Mouse (Mus musculus): ENCODE data around the gene Gm44596. TPM values are rescaled to one million over a fixed set of nuclear protein-coding genes. Genes with fewer than 3 reads are reported as not detected.

Gene Gm44596
- polyA plus RNA-seq, 1 experiment from 2014 or later: not detected

DNA sequence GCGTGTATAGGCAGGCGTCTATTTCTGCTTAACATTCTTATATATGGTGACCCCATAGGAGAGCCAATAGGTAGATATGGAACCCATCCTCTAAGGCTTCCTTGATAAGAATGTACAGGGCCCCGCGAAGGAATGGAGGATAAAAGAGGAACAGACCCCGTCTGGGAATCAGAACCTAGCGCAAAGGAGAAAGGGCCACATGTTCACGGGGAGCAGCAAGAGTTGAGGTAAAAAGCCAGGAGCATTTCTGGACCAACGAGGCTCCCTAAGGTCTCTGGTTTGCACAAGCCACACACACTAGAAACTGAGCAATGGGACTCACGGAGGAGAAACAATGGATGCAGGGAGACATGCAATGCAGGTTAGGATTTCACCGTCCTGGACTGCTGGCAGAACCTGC lies 62.0 kb downstream of the Gm44596 start:
- Histone ChIP-seq H3K36me3 (replicated peaks) (peaks cover 36% of the 10 kb centered on the region), H3K4me2 (peak overlapping the region; percentile 66), H3K4me1 (peaks cover 16% of the 10 kb centered on the region), H3K27me3 (replicated peaks) (no peaks in the 10 kb centered on the region), H3K9me3 (no peaks in the 10 kb centered on the region), H3K27ac (peak overlapping the region; percentile 95), H3K9ac (peak overlapping the region; percentile 91), H3K4me3 (peak overlapping the region; percentile 100)
- 2% methylated on average over 10 of the region's 10 CpGs for WGBS
- ATAC-seq (replicated peaks): 0 out of 2 replicates have a peak, but pooled peaks have one; percentile 0

DNA sequence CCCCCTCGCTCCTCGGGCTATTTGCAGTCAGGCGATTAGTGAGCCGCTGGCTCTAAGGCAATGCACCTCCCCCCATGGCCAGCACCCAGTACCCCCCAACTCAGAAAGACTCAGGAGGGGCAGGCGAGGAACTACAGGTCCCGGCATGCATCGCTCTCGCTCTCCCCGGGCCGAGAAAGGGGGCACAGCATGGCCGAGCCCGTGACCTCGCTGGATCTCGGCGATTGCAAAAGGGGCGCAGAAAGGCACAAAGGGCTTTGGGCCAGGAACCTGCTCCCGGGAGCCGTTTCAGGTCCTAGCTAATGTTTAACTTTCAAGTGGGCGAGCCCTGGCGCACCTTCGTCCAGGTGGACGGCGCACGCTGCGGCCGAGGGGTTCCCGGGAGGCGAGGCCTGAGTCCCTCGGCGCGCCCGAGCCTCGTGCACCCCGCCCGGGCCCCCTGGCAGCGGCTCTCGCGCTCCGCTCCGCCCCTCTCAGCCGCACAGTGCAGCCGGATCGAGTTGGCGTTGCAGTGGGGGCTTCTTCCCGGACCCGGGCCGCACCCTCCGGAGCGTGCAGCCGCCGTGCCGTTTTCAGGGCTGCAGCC lies 62.5 kb downstream of the Gm44596 start:
- Histone ChIP-seq H3K4me3 (peak overlapping the region; percentile 100), H3K4me2 (peak overlapping the region; percentile 66), H3K27ac (peak overlapping the region; percentile 95), H3K9ac (peak overlapping the region; percentile 91), H3K36me3 (replicated peaks) (peaks cover 31% of the 10 kb centered on the region), H3K27me3 (replicated peaks) (no peaks in the 10 kb centered on the region), H3K4me1 (peaks cover 16% of the 10 kb centered on the region), H3K9me3 (no peaks in the 10 kb centered on the region)
- ATAC-seq (replicated peaks): peak; percentile 81
- under 1% methylated on average over 48 of the region's 52 CpGs for WGBS

DNA sequence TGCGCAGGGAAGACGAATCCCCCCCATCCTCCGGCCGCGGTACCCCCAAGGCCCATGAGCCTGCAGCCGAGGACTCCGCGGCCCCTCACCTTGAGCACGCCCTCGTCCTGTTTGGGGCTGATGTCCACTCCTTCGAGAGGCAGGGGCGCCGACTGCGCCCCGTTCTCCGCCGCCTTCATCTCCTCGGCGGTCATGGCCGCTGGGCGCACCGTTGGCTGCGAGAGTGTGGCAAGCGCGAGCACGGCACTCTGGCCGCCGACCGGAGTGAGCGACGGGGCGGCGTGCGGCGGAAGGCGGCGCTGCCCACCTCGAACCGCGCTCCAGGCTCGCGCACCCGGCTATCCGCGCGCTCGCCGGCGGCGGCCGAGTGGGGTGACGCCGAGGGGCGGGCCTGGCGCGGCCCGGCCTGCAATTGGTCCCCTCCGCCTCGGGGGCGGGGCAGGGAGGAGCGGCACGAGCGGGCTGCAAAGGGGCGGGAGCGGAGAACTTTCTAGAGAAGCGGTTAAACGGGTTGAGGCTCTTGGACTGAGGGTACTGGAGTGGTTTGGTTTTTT lies 63.1 kb downstream of the Gm44596 start, which contains the start of gene Fkbp4:
Gene Fkbp4, minus strand, starts transcription at position 361 of the 554 bp plus-strand sequence.
- Histone ChIP-seq H3K27ac (peak within 1 kb of the TSS; percentile 95), H3K9ac (peak within 1 kb of the TSS; percentile 91), H3K9me3 (no peaks in the 10 kb centered on the region), H3K4me3 (peak within 1 kb of the TSS; percentile 100), H3K36me3 (replicated peaks) (peaks cover 25% of the 10 kb centered on the region), H3K4me2 (peak within 1 kb of the TSS; percentile 66), H3K27me3 (replicated peaks) (no peaks in the 10 kb centered on the region), H3K4me1 (peaks cover 16% of the 10 kb centered on the region)
- peak; percentile 94 for ATAC-seq (replicated peaks)
- WGBS: under 1% methylated on average over 63 of the region's 67 CpGs

DNA sequence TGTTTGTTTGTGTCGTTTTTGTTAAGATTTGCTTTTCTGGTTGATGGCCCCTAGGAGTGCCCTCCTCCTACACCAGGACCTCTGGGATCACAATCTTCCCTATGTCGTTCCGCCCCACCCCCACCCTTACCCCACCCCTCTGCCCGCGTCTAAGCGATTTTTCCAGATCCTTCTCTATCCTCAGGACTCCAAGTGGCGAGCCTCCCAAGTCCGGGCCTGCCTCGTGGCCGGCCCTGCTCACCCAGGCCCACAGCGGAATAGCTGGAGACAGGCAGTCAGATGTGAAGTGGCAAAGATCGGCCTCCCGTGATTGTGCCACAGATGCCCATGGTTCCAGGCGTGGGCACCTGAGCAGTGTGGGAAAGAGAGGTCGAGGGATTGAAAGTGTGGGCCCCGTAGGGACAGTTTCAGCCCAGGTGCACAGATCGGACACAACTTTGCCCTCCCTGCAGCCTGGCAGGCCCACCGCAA lies 63.6 kb downstream of the Gm44596 start:
- Histone ChIP-seq H3K36me3 (replicated peaks) (peaks cover 21% of the 10 kb centered on the region), H3K27ac (peak overlapping the region; percentile 95), H3K4me1 (peaks cover 16% of the 10 kb centered on the region), H3K27me3 (replicated peaks) (no peaks in the 10 kb centered on the region), H3K9me3 (no peaks in the 10 kb centered on the region), H3K4me3 (peak overlapping the region; percentile 100), H3K4me2 (peak overlapping the region; percentile 66), H3K9ac (peak overlapping the region; percentile 13; the same call in 1 of the 2 replicates)
- WGBS: 30% methylated on average over 18 of the region's 18 CpGs
- ATAC-seq (replicated peaks): no peak; the same call in 1 of the 2 replicates

DNA sequence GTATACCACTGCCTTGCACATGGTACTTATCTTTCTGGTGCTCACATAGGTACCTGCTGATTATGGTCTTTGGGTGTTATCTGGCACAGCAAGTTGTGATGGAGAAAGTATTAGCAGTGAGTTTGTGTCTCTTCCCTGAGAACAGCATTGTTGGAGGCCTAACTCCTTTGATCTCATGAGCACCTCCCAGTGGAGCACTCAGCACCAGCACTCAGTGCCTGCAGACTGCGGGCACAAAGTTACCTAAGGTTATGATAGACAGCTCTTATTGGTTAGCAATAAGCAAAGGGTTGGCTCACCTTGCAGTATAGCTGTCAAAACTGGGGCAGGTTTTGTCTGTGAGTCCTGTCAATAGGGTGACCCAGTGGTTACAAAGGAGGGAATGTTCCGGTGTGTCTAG lies 64.9 kb downstream of the Gm44596 start:
- ATAC-seq (replicated peaks): no peak
- peaks cover 8% of the 10 kb centered on the region; the same call in 1 of the 2 replicates for H3K36me3 ChIP-seq (replicated peaks)

DNA sequence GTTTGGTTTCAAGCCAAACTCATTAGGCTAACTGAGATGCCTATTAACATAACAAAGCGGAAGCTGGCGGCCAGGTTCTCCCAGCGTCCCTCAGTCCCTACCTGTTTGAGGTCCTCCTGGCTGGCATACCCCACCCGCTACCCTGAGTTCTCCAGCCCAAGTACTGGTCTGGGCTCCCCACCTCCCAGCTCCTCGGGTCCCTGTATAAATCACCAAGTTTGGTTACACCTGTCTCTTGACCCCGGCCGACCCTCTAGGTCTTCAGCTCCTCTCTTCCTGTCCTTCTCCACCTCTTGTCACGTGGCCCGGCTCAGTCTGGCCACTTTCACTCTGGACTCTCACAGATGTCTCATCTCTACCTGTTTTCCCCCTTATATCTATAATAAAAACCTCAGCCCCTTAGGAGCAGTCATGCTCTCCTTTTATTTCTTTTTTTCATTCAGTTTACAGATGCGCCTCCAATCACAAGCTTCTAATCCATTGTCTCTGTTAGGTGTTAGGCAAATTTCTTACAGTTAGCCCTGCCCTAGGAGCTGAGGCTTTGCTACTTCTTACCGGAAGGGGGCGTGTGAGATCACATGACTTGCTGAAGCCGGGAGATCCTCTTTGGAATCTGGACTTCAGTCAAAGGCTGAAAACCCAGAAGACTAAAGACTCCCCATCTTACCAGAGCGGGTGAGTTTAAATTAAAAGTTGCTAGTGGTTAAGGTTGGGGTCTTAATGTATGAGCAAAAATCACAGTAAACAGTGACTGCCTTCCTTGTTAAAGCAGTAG lies 70.6 kb downstream of the Gm44596 start:
- peak; percentile 64 for ATAC-seq (replicated peaks)
- Histone ChIP-seq H3K36me3 (replicated peaks) (no peaks in the 10 kb centered on the region), H3K4me2 (peak overlapping the region; percentile 39), H3K27me3 (replicated peaks) (no peaks in the 10 kb centered on the region), H3K9me3 (no peaks in the 10 kb centered on the region), H3K9ac (no peak overlapping the region), H3K4me3 (peak overlapping the region; percentile 20), H3K27ac (no peak overlapping the region), H3K4me1 (peaks cover 7% of the 10 kb centered on the region; the same call in 1 of the 2 replicates)
- 15% methylated on average over 14 of the region's 14 CpGs for WGBS

More for the DNA sequence above, 64.9 kb downstream of the Gm44596 start:
- H3K4me1 ChIP-seq: peaks cover 16% of the 10 kb centered on the region
- 100% methylated on average over 2 of the region's 2 CpGs for WGBS
- no peak overlapping the region for H3K27ac ChIP-seq
- no peaks in the 10 kb centered on the region for H3K27me3 ChIP-seq (replicated peaks)
- no peaks in the 10 kb centered on the region for H3K9me3 ChIP-seq
- H3K4me3 ChIP-seq: no peak overlapping the region
- no peak overlapping the region for H3K4me2 ChIP-seq
- no peak overlapping the region for H3K9ac ChIP-seq

DNA sequence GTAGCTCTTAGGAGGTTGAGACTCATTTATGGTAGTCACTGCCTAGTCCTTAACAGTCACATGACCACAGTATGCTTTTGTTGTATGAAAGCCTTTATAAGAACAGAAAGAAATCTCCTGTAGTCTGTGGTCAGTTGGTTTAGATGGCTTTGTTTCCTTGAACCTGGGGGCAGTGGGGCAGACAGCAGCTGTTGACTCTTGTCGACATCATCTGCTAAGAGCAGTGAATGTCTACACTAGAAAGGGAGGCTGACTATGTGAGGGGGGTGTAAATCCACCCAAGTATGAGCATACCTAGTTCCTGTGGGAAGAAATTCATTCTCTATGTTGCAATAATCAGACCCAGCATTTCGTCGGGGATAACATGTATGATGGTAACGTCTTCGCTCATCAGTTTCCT lies 71.8 kb downstream of the Gm44596 start:
- H3K27me3 ChIP-seq (replicated peaks): no peaks in the 10 kb centered on the region
- no peak for ATAC-seq (replicated peaks)
- H3K4me1 ChIP-seq: peaks cover 7% of the 10 kb centered on the region; the same call in 1 of the 2 replicates
- WGBS: 96% methylated on average over 5 of the region's 5 CpGs
- H3K4me2 ChIP-seq: no peak overlapping the region
- no peak overlapping the region for H3K9ac ChIP-seq
- no peak overlapping the region for H3K27ac ChIP-seq
- no peaks in the 10 kb centered on the region for H3K36me3 ChIP-seq (replicated peaks)
- H3K4me3 ChIP-seq: no peak overlapping the region
- no peaks in the 10 kb centered on the region for H3K9me3 ChIP-seq

DNA sequence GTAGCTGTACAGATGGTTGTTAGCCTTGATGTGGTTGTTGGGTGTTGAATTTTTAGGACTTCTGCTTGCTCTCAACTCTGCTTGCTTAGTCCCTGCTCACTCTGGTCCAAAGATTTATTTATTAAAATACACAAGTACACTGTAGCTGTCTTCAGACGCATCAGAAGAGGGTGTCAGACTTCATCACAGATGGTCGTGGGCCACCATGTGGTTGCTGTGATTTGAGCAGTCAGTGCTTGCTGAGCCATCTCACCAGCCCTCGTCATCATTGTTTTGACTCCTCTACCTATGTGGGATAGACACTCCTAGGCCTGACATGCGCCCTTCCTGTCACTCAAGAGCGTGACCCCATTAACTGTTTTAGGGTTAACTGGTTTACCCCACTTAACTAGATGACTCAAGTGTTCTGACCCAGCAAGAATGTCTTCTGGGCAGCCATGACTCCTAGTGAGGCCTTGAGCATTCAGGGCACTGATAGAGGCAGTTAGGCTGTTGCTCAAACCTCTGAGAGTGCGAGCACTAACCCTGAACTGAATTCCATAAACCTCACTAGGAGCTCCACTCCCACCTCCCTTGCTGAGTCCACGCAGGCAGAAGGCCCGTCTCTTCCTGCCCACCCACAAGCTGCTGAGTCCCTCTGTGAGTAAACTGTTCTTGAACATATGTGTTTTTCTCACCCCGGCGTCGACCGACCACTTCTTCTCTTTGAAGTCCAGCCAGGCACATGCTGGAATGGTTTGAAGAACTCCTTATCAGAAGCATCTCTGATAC lies 80.7 kb downstream of the Gm44596 start:
- H3K4me1 ChIP-seq: no peaks in the 10 kb centered on the region
- 84% methylated on average over 12 of the region's 12 CpGs for WGBS
- H3K4me3 ChIP-seq: no peak overlapping the region
- no peak overlapping the region for H3K27ac ChIP-seq
- ATAC-seq (replicated peaks): no peak
- H3K9ac ChIP-seq: no peak overlapping the region
- H3K9me3 ChIP-seq: no peaks in the 10 kb centered on the region
- no peaks in the 10 kb centered on the region for H3K27me3 ChIP-seq (replicated peaks)
- no peak overlapping the region for H3K4me2 ChIP-seq
- no peaks in the 10 kb centered on the region for H3K36me3 ChIP-seq (replicated peaks)

Other genes starting within 250 kb of the Gm44596 start
- gene Tspan9, start 231.9 kb upstream of the Gm44596 start, polyA plus RNA-seq (2015; fragmentation: Nextera tagmentation; extraction: Ambion mirVana): 33.9 and 42.1 TPM in 2 replicates
- 0.65 and 0.91 TPM in 2 replicates for gene Tead4, start 74.7 kb upstream of the Gm44596 start, polyA plus RNA-seq (2015; fragmentation: Nextera tagmentation; extraction: Ambion mirVana)
- 16.2 and 17.6 TPM in 2 replicates for gene Tulp3, start 19.7 kb upstream of the Gm44596 start, polyA plus RNA-seq (2015; fragmentation: Nextera tagmentation; extraction: Ambion mirVana)
- gene Rhno1, start 12.6 kb upstream of the Gm44596 start, polyA plus RNA-seq (2015; fragmentation: Nextera tagmentation; extraction: Ambion mirVana): 86.1 and 89.4 TPM in 2 replicates
- gene Foxm1, start 12.5 kb upstream of the Gm44596 start, polyA plus RNA-seq (2015; fragmentation: Nextera tagmentation; extraction: Ambion mirVana): 5.7 and 7.6 TPM in 2 replicates
- gene Tex52, start within 50 bp of the Gm44596 start, polyA plus RNA-seq (2015; fragmentation: Nextera tagmentation; extraction: Ambion mirVana): 1.0 and 1.1 TPM in 2 replicates
- gene Nrip2, start 23.8 kb downstream of the Gm44596 start, polyA plus RNA-seq (2015; fragmentation: Nextera tagmentation; extraction: Ambion mirVana): 11.2 and 12.9 TPM in 2 replicates
- gene Itfg2, start 49.4 kb downstream of the Gm44596 start, polyA plus RNA-seq (2015; fragmentation: Nextera tagmentation; extraction: Ambion mirVana): 50.7 and 51.4 TPM in 2 replicates
- 375 and 389 TPM in 2 replicates for gene Fkbp4, start 63.2 kb downstream of the Gm44596 start, polyA plus RNA-seq (2015; fragmentation: Nextera tagmentation; extraction: Ambion mirVana)
- gene Pzp, start 151.2 kb downstream of the Gm44596 start, polyA plus RNA-seq (2015; fragmentation: Nextera tagmentation; extraction: Ambion mirVana): 0.26 TPM in 1 of 2 replicates, not detected in the other
- gene A2ml1, start 206.1 kb downstream of the Gm44596 start, polyA plus RNA-seq (2015; fragmentation: Nextera tagmentation; extraction: Ambion mirVana): 1.7 and 2.2 TPM in 2 replicates
- gene Klrb1a, start 248.0 kb downstream of the Gm44596 start, polyA plus RNA-seq (2015; fragmentation: Nextera tagmentation; extraction: Ambion mirVana): not detected in 2 replicates